Mouse (Mus musculus): ENCODE measurements around the gene Ralbp1. TPM values are rescaled to one million over a fixed set of nuclear protein-coding genes. Genes with fewer than 3 reads are reported as not detected.

Gene Ralbp1
- polyA plus RNA-seq, 1 experiment from 2014 or later, result 44.2 TPM

GRCm38 (mm10) chr17:65865265-65865664 is 20.3 kb downstream of the Ralbp1 start:
- Histone ChIP-seq H3K27ac (no peak overlapping the region), H3K4me2 (replicated peaks) (no peak overlapping the region), H3K4me1 (replicated peaks; ENCODE audit: control insufficient read depth, insufficient read depth, low read length) (no peaks in the 10 kb centered on the region), H3K9me3 (ENCODE audit: control insufficient read depth, low read length) (no peaks in the 10 kb centered on the region), H3K27me3 (ENCODE audit: control insufficient read depth, insufficient read depth, low read length) (no peaks in the 10 kb centered on the region), H3K36me3 (replicated peaks; ENCODE audit: control insufficient read depth, insufficient read depth) (peaks cover 43% of the 10 kb centered on the region), H3K4me3 (replicated peaks; ENCODE audit: low read length) (no peak overlapping the region), H3K9ac (no peak overlapping the region)
- ATAC-seq (ENCODE audit: low FRiP score) (no peak), DNase-seq (ENCODE audit: low spot score) (no peak)

DNA sequence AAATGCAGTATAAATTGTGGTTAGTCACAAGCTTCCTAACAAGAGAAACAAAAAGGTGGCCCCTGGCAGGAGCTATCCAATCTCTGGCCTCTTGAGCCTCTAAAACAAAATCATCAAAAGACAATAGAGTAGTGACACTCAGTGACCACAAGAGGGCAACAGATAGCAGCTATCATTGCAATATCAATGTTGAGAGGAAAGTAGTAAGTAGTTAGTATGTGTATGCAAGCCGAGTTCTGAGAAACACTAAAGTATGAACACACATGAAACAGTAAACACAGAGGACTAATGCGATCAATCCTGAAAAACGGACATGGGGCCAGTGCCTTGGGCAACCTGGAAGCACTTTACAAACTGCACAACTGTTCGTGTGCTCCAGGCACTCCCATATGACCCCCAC is 20.9 kb downstream of the Ralbp1 start:
- no peak overlapping the region for H3K4me2 ChIP-seq (replicated peaks)
- H3K4me3 ChIP-seq (replicated peaks; ENCODE audit: low read length), result no peak overlapping the region
- no peaks in the 10 kb centered on the region for H3K27me3 ChIP-seq (ENCODE audit: control insufficient read depth, insufficient read depth, low read length)
- peaks cover 45% of the 10 kb centered on the region for H3K36me3 ChIP-seq (replicated peaks; ENCODE audit: control insufficient read depth, insufficient read depth)
- no peak overlapping the region for H3K27ac ChIP-seq
- no peaks in the 10 kb centered on the region for H3K4me1 ChIP-seq (replicated peaks; ENCODE audit: control insufficient read depth, insufficient read depth, low read length)
- H3K9me3 ChIP-seq (ENCODE audit: control insufficient read depth, low read length), result no peaks in the 10 kb centered on the region
- ATAC-seq (ENCODE audit: low FRiP score), result no peak
- 52% methylated on average over 4 of the region's 4 CpGs for WGBS
- H3K9ac ChIP-seq, result no peak overlapping the region
- peak; percentile 83 for DNase-seq (ENCODE audit: low spot score)

DNA sequence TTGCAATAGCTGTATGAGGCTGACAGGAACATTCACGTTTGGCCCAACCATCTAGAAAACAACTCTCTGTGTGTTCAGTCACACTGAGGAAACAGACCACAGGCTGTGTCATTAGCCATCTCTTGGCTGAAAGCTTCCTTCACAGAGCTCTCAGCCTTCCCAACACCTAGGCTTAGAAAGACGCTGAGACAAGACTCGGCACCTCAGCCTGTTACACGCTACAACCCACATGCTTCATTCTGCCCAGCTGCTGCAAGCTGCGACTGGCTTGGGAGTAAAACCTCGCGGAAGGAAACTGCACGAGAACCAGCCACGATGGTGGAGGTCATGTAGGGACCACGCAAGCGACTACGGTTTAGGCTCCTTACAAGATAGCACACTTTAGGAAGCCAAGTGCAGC is 21.8 kb downstream of the Ralbp1 start:
- 96% methylated on average over 12 of the region's 12 CpGs for WGBS
- Histone ChIP-seq H3K4me2 (replicated peaks) (no peak overlapping the region), H3K9ac (no peak overlapping the region), H3K9me3 (ENCODE audit: control insufficient read depth, low read length) (no peaks in the 10 kb centered on the region), H3K4me1 (replicated peaks; ENCODE audit: control insufficient read depth, insufficient read depth, low read length) (no peaks in the 10 kb centered on the region), H3K27ac (no peak overlapping the region), H3K4me3 (replicated peaks; ENCODE audit: low read length) (no peak overlapping the region), H3K27me3 (ENCODE audit: control insufficient read depth, insufficient read depth, low read length) (no peaks in the 10 kb centered on the region), H3K36me3 (replicated peaks; ENCODE audit: control insufficient read depth, insufficient read depth) (peaks cover 51% of the 10 kb centered on the region)
- ATAC-seq (ENCODE audit: low FRiP score) (no peak), DNase-seq (ENCODE audit: low spot score) (no peak)

DNA sequence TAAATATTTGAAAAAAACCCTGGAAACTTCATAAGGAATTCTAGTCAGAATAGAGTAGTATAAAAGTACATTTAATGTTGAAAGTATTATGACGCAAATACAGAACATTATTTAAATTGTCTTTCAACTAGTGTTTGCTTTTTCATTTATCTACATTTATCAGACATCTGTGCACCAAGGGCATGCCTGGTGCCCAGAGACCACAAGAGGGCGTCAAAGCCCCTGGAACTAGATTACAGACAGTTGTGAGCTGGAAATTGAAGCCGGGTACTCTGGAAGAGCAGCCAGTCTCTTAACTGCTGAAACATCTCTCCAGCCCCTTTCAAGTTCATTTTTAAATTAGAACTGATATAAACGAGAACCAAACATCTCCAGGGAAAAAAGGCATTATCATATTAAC is 23.0 kb downstream of the Ralbp1 start:
- no peak overlapping the region for H3K4me2 ChIP-seq (replicated peaks)
- H3K36me3 ChIP-seq (replicated peaks; ENCODE audit: control insufficient read depth, insufficient read depth), result peaks cover 63% of the 10 kb centered on the region
- no peak overlapping the region for H3K4me3 ChIP-seq (replicated peaks; ENCODE audit: low read length)
- peak; percentile 58 for DNase-seq (ENCODE audit: low spot score)
- H3K9ac ChIP-seq, result no peak overlapping the region
- H3K27me3 ChIP-seq (ENCODE audit: control insufficient read depth, insufficient read depth, low read length), result no peaks in the 10 kb centered on the region
- H3K4me1 ChIP-seq (replicated peaks; ENCODE audit: control insufficient read depth, insufficient read depth, low read length), result no peaks in the 10 kb centered on the region
- no peak overlapping the region for H3K27ac ChIP-seq
- ATAC-seq (ENCODE audit: low FRiP score), result no peak
- 48% methylated on average over 4 of the region's 4 CpGs for WGBS
- no peaks in the 10 kb centered on the region for H3K9me3 ChIP-seq (ENCODE audit: control insufficient read depth, low read length)

DNA sequence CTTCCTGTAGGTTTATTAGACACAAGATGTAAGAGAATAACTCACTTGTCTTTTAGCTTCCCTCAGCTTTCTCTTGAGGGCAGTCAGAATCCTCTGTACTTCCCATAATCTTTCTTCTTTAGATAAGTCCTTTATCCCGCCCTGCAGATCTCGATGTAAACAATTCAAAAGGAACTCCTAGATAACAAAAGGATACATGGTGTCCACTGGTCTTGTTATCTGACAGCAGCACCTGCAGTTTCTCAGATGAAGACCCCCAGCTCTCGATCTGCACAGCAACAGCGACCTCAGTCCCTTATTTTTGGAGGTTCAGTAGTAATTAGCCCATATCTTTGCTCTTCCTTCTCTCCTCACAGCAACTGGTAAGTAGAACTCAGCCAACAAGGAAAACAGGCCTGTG is 28.0 kb downstream of the Ralbp1 start:
- 92% methylated on average over 4 of the region's 4 CpGs for WGBS
- no peak overlapping the region for H3K4me3 ChIP-seq (replicated peaks; ENCODE audit: low read length)
- no peaks in the 10 kb centered on the region for H3K9me3 ChIP-seq (ENCODE audit: control insufficient read depth, low read length)
- H3K4me2 ChIP-seq (replicated peaks), result no peak overlapping the region
- peaks cover 82% of the 10 kb centered on the region for H3K36me3 ChIP-seq (replicated peaks; ENCODE audit: control insufficient read depth, insufficient read depth)
- H3K4me1 ChIP-seq (replicated peaks; ENCODE audit: control insufficient read depth, insufficient read depth, low read length), result no peaks in the 10 kb centered on the region
- ATAC-seq (ENCODE audit: low FRiP score), result no peak
- no peak overlapping the region for H3K9ac ChIP-seq
- no peaks in the 10 kb centered on the region for H3K27me3 ChIP-seq (ENCODE audit: control insufficient read depth, insufficient read depth, low read length)
- H3K27ac ChIP-seq, result no peak overlapping the region
- no peak for DNase-seq (ENCODE audit: low spot score)

DNA sequence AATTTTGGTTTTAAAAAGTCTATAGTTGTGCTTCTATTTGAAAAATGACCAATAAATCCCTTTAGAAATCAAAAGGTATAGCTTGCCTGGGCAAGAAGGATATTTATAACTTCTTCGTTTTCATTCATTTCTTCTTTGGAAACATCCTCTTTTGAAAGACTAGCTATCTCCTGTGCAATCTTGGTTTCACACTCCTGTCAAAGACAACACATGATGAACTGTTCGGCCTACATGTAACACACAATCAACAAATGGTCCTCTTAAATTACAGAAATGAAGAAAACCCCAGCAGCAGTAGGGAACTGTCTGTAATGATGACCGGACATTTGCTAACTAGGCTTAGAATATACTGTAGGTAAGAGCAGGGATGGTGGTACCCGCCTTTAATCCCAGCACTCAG is 31.6 kb downstream of the Ralbp1 start:
- Histone ChIP-seq H3K4me2 (replicated peaks) (no peak overlapping the region), H3K4me1 (replicated peaks; ENCODE audit: control insufficient read depth, insufficient read depth, low read length) (no peaks in the 10 kb centered on the region)

GRCm38 (mm10) chr17:65853326-65853725 is 32.3 kb downstream of the Ralbp1 start:
- H3K4me3 ChIP-seq (replicated peaks; ENCODE audit: low read length), result no peak overlapping the region
- no peak overlapping the region for H3K4me2 ChIP-seq (replicated peaks)
- peaks cover 88% of the 10 kb centered on the region for H3K36me3 ChIP-seq (replicated peaks; ENCODE audit: control insufficient read depth, insufficient read depth)
- 91% methylated on average over 6 of the region's 6 CpGs for WGBS
- no peak for DNase-seq (ENCODE audit: low spot score)
- no peaks in the 10 kb centered on the region for H3K4me1 ChIP-seq (replicated peaks; ENCODE audit: control insufficient read depth, insufficient read depth, low read length)
- no peak for ATAC-seq (ENCODE audit: low FRiP score)
- no peaks in the 10 kb centered on the region for H3K27me3 ChIP-seq (ENCODE audit: control insufficient read depth, insufficient read depth, low read length)
- no peaks in the 10 kb centered on the region for H3K9me3 ChIP-seq (ENCODE audit: control insufficient read depth, low read length)
- no peak overlapping the region for H3K27ac ChIP-seq
- H3K9ac ChIP-seq, result no peak overlapping the region

More for the DNA sequence above, 31.6 kb downstream of the Ralbp1 start:
- no peak for ATAC-seq (ENCODE audit: low FRiP score)
- no peak overlapping the region for H3K27ac ChIP-seq
- DNase-seq (ENCODE audit: low spot score), result no peak
- no peak overlapping the region for H3K9ac ChIP-seq
- no peaks in the 10 kb centered on the region for H3K27me3 ChIP-seq (ENCODE audit: control insufficient read depth, insufficient read depth, low read length)
- H3K9me3 ChIP-seq (ENCODE audit: control insufficient read depth, low read length), result no peaks in the 10 kb centered on the region
- 96% methylated on average over 4 of the region's 4 CpGs for WGBS
- no peak overlapping the region for H3K4me3 ChIP-seq (replicated peaks; ENCODE audit: low read length)
- peaks cover 89% of the 10 kb centered on the region for H3K36me3 ChIP-seq (replicated peaks; ENCODE audit: control insufficient read depth, insufficient read depth)

- WGBS, result 86% methylated on average over 6 of the region's 6 CpGs
These were observed 33.8 kb downstream of the Ralbp1 start for GRCm38 (mm10) chr17:65851749-65852148.

GRCm38 (mm10) chr17:65850487-65850886 is 35.1 kb downstream of the Ralbp1 start:
- Histone ChIP-seq H3K27me3 (ENCODE audit: control insufficient read depth, insufficient read depth, low read length) (no peaks in the 10 kb centered on the region), H3K36me3 (replicated peaks; ENCODE audit: control insufficient read depth, insufficient read depth) (peaks cover 79% of the 10 kb centered on the region), H3K4me2 (replicated peaks) (no peak overlapping the region), H3K4me3 (replicated peaks; ENCODE audit: low read length) (no peak overlapping the region), H3K9ac (no peak overlapping the region), H3K4me1 (replicated peaks; ENCODE audit: control insufficient read depth, insufficient read depth, low read length) (no peaks in the 10 kb centered on the region), H3K27ac (no peak overlapping the region), H3K9me3 (ENCODE audit: control insufficient read depth, low read length) (no peaks in the 10 kb centered on the region)
- 94% methylated on average over 17 of the region's 17 CpGs for WGBS
- ATAC-seq (ENCODE audit: low FRiP score), result no peak
- DNase-seq (ENCODE audit: low spot score), result no peak

More at GRCm38 (mm10) chr17:65851749-65852148, 33.8 kb downstream of the Ralbp1 start:
- Histone ChIP-seq H3K27ac (no peak overlapping the region), H3K4me3 (replicated peaks; ENCODE audit: low read length) (no peak overlapping the region), H3K9me3 (ENCODE audit: control insufficient read depth, low read length) (no peaks in the 10 kb centered on the region), H3K36me3 (replicated peaks; ENCODE audit: control insufficient read depth, insufficient read depth) (peaks cover 79% of the 10 kb centered on the region), H3K4me2 (replicated peaks) (no peak overlapping the region), H3K9ac (no peak overlapping the region), H3K27me3 (ENCODE audit: control insufficient read depth, insufficient read depth, low read length) (no peaks in the 10 kb centered on the region), H3K4me1 (replicated peaks; ENCODE audit: control insufficient read depth, insufficient read depth, low read length) (no peaks in the 10 kb centered on the region)
- DNase-seq (ENCODE audit: low spot score) (no peak), ATAC-seq (ENCODE audit: low FRiP score) (no peak)

All from hindbrain, embryonic 14.5 days (tissue).